8 mouse cellular contexts compared by ENCODE assay signal in genomic region chr2:167064601-167065295, GRCm38 (mm10). TPM values are rescaled to one million over a fixed set of nuclear protein-coding genes. Genes with fewer than 3 reads are reported as not detected.
DNase-seq lines count a peak whose midpoint lies in the region; ATAC-seq and TF ChIP-seq lines count a peak whose summit lies in the region.

No protein-coding gene starts in this region.

- no peak for TF ChIP-seq POLR2A in bone marrow, adult 2 months (IDR thresholded peaks at IDR 0.05; ENCODE audit: borderline replicate concordance, control insufficient read depth, low read depth, low read length)

- H3K9me3 ChIP-seq in heart, embryonic 13.5 days: no peaks in the 10 kb centered on the region
- H3K9me3 ChIP-seq in hindbrain, embryonic 16.5 days (ENCODE audit: control insufficient read depth, low read length): no peaks in the 10 kb centered on the region
- no peaks in the 10 kb centered on the region for H3K9me3 ChIP-seq in midbrain, embryonic 15.5 days

- ATAC-seq in heart, embryonic 13.5 days (ENCODE audit: extremely low read depth, insufficient number of reproducible peaks, low FRiP score, low TSS enrichment): no peak
- no peak for ATAC-seq in hindbrain, embryonic 16.5 days
- no peak for ATAC-seq in midbrain, embryonic 15.5 days (replicated peaks)

- H3K36me3 ChIP-seq in heart, embryonic 13.5 days: peaks cover 28% of the 10 kb centered on the region
- H3K36me3 ChIP-seq in hindbrain, embryonic 16.5 days (ENCODE audit: control insufficient read depth, insufficient read depth, low read length): peaks cover 14% of the 10 kb centered on the region
- H3K36me3 ChIP-seq in midbrain, embryonic 15.5 days (replicated peaks): peaks cover 15% of the 10 kb centered on the region

- H3K9ac ChIP-seq in heart, embryonic 13.5 days: peak overlapping the region; percentile 89
- peak overlapping the region; percentile 46; the same call in 1 of the 2 replicates for H3K9ac ChIP-seq in hindbrain, embryonic 16.5 days (ENCODE audit: low read depth, low read length)
- peak overlapping the region; percentile 36 for H3K9ac ChIP-seq in midbrain, embryonic 15.5 days

- peak overlapping the region; percentile 68 for H3K27ac ChIP-seq in heart, embryonic 13.5 days (replicated peaks)
- H3K27ac ChIP-seq in bone marrow, adult 2 months (ENCODE audit: control insufficient read depth, insufficient read depth, low read depth, low read length, poor library complexity): no peak overlapping the region
- H3K27ac ChIP-seq in hindbrain, embryonic 16.5 days (ENCODE audit: low read depth, low read length): no peak overlapping the region
- no peak overlapping the region; the same call in 1 of the 2 replicates for H3K27ac ChIP-seq in midbrain, embryonic 15.5 days

- peaks cover 36% of the 10 kb centered on the region for H3K4me1 ChIP-seq in heart, embryonic 13.5 days
- H3K4me1 ChIP-seq in bone marrow, adult 2 months (ENCODE audit: control insufficient read depth, insufficient read depth, low read length): peaks cover 6% of the 10 kb centered on the region
- peaks cover 30% of the 10 kb centered on the region for H3K4me1 ChIP-seq in hindbrain, embryonic 16.5 days (ENCODE audit: control insufficient read depth, insufficient read depth, low read depth, low read length)
- H3K4me1 ChIP-seq in midbrain, embryonic 15.5 days: peaks cover 37% of the 10 kb centered on the region

- no peaks in the 10 kb centered on the region for H3K27me3 ChIP-seq in heart, embryonic 13.5 days (replicated peaks)
- no peaks in the 10 kb centered on the region for H3K27me3 ChIP-seq in hindbrain, embryonic 16.5 days (replicated peaks; ENCODE audit: control insufficient read depth, insufficient read depth, low read length)
- no peaks in the 10 kb centered on the region for H3K27me3 ChIP-seq in midbrain, embryonic 15.5 days (replicated peaks)

- no peak for TF ChIP-seq CTCF in bone marrow, adult 2 months (IDR thresholded peaks at IDR 0.05; ENCODE audit: control insufficient read depth, insufficient read depth, low read length)

- peak overlapping the region; percentile 87 for H3K4me2 ChIP-seq in heart, embryonic 13.5 days
- peak overlapping the region; percentile 79 for H3K4me2 ChIP-seq in hindbrain, embryonic 16.5 days (ENCODE audit: low read length)
- peak overlapping the region; percentile 61 for H3K4me2 ChIP-seq in midbrain, embryonic 15.5 days

- WGBS in heart, embryonic 13.5 days: 23% methylated on average over 9 of the region's 9 CpGs
- 44% methylated on average over 9 of the region's 9 CpGs for WGBS in bone marrow, adult 2 months
- WGBS in hindbrain, embryonic 16.5 days: 21% methylated on average over 9 of the region's 9 CpGs
- 29% methylated on average over 9 of the region's 9 CpGs for WGBS in midbrain, embryonic 15.5 days

- no peak for DNase-seq in heart, adult 8-10 months (ENCODE audit: low spot score)
- no peak for DNase-seq in cerebellum, postnatal 36 days
- DNase-seq in adrenal gland, adult 2 months: no peak
- no peak for DNase-seq in right cerebral cortex, postnatal 10 days (ENCODE audit: low spot score in 2 of 2)

- peak overlapping the region; percentile 91 for H3K4me3 ChIP-seq in heart, embryonic 13.5 days
- peak overlapping the region; percentile 49 for H3K4me3 ChIP-seq in bone marrow, adult 2 months (replicated peaks; ENCODE audit: control insufficient read depth, low read depth, low read length)
- peak overlapping the region; percentile 91 for H3K4me3 ChIP-seq in hindbrain, embryonic 16.5 days (ENCODE audit: low read length)
- peak overlapping the region; percentile 78 for H3K4me3 ChIP-seq in midbrain, embryonic 15.5 days

RNA-seq across cellular contexts. Expression of gene Znfx1, which starts 1.9 kb away (rescaled TPM):
- polyA plus RNA-seq in heart, embryonic 13.5 days (2015; fragmentation: Nextera tagmentation; extraction: Ambion mirVana): 5.1 and 6.3 TPM in 2 replicates
- total RNA-seq in heart, adult 8-10 months (2022): 10 to 100 TPM; 29.2 to 47.0 (median 40.3) TPM
- 21.7 and 32.3 TPM in 2 replicates for polyA plus RNA-seq in bone marrow, adult 2 months (2011; ENCODE audit: insufficient read depth, insufficient read length, low replicate concordance, missing spikeins)
- polyA plus RNA-seq in hindbrain, embryonic 16.5 days (2015; fragmentation: Nextera tagmentation; extraction: Ambion mirVana): 6.8 and 7.6 TPM in 2 replicates
- polyA plus RNA-seq in midbrain, embryonic 15.5 days (2015; fragmentation: Nextera tagmentation; extraction: Ambion mirVana): 9.5 and 10.1 TPM in 2 replicates
- 10 to 100 TPM; 50.2 to 53.6 TPM for total RNA-seq in adrenal gland, adult 2 months (2021)
- 29.5 and 31.9 TPM in 2 replicates for polyA plus RNA-seq in adrenal gland, adult 2 months (2012; rRNA removed)

RNA-seq across cellular contexts. Expression of gene Ddx27, which starts 49.8 kb away (rescaled TPM):
- polyA plus RNA-seq in heart, embryonic 13.5 days (2015; fragmentation: Nextera tagmentation; extraction: Ambion mirVana): 31.1 and 31.6 TPM in 2 replicates
- 10 to 100 TPM in 3 of 4 experiments, 1 to 10 TPM in 1; 9.0 to 12.3 (median 10.7) TPM for total RNA-seq in heart, adult 8-10 months (2022)
- polyA plus RNA-seq in bone marrow, adult 2 months (2011; ENCODE audit: insufficient read depth, insufficient read length, low replicate concordance, missing spikeins): 42.2 and 54.4 TPM in 2 replicates
- polyA plus RNA-seq in hindbrain, embryonic 16.5 days (2015; fragmentation: Nextera tagmentation; extraction: Ambion mirVana): 34.9 and 38.1 TPM in 2 replicates
- polyA plus RNA-seq in midbrain, embryonic 15.5 days (2015; fragmentation: Nextera tagmentation; extraction: Ambion mirVana): 38.8 and 40.7 TPM in 2 replicates
- total RNA-seq in adrenal gland, adult 2 months (2021): 10 to 100 TPM; 29.2 to 41.5 TPM
- polyA plus RNA-seq in adrenal gland, adult 2 months (2012; rRNA removed): 28.3 and 31.1 TPM in 2 replicates

Comparison
In these comparisons a context has a peak if more than half of its experiments do, and no peak if none do; other contexts are left out.
1. H3K9ac ChIP-seq: peak in every context shown above with its lines; median percentile 89 in heart, embryonic 13.5 days; 46 in hindbrain, embryonic 16.5 days; 36 in midbrain, embryonic 15.5 days.